Mouse (Mus musculus) embryo, embryonic 10 days (tissue): ENCODE data around the gene Usp18.

Experiments
- DNase-seq: peaks from one replicate; pipeline ENCODE4 v3.0.0-alpha.2; 2015; ENCODE audit warnings: low spot score

Usp18 gene

DNA sequence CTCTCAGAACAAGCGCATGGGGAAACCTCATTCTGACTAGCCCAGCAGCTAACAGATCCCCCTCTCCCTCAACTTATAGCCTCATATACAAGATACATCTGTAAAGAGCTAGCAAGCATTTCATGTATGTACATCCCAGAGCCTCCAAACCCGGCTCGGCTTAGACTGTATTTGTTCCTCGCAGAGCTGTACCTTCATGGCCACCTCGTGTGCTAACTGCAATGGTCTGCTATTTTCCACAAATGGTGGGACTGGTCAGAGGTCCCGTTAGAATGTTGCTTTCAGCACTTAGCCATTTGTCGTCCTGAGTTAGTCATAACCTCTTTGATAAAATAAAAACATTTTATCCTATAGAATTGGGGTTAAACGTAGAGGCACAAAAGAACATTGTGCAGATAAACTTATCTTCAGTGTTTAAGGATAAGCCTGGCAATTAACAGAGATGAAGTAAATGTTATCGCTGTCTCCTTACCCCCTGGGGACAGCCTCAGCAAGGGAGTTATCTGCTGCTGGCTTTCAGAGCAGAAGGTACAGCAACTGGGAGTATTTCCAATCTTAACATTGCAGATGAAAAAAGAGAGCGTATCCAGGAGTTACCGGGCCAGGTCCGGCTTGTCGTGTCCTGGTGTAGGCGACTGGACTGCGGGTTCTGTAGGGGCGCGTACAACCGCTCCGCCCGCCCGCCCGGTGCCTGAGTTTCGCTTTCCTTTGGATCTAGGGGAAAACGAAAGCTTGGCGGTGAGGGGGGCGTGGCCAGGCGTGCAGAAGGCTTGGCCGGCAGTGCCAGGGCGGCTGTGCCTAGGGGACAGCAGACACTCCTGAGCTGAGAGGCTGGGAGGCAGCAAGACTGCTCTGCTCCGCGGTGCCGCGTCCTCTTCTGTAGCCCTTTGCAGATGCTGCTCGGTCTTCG lies at the start of gene Usp18:
Usp18 (plus strand) TSS at position 780 of the 910 bp plus-strand sequence.
- peak; percentile 91 for DNase-seq

DNA sequence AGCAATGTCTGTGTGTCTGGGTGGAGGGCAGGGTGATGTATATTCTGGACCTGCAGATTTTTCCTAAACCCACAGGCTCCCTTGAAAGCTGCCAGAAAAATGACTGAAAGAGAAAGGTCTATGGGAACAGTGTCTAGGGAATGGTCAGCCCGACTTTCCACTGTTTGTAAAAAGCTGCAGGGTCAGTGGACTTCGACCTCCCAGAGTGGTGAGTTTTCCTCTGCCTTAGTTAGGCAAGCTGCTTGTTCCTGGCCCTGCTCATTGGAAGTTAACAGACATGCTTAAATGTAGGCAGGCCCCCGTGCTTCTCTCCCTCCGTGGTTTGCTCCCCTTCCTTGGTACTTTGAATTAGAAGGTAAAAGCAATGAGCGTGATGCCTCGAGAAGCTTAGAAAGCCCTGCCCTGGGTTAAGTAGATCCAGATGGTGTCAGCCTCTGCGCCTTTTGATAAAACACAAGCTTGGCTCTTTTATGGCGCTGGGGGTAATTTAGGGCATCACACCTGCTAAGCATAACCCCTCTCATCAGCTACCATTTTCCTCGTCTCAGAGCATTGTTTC lies 47.8 kb upstream of the Usp18 start:
- peak; percentile 63 for DNase-seq

DNA sequence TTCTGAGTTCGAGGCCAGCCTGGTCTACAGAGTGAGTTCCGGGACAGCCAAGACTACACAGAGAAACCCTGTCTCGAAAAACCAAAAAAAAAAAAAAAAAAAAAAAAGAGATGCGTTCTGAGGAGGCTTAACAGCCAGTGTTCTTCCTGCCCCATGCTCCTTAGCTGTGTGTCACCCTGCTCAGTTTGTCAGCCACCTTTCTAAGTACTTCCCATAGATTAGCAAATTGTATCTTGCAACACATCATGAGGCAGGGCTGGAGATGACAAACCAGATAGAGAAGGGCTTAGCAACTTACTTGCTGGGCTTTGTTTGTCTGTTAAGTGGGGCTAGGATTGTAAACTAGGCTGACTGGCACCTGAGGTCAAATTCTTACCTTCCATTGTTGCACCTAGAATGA lies 45.2 kb upstream of the Usp18 start:
- no peak for DNase-seq

DNA sequence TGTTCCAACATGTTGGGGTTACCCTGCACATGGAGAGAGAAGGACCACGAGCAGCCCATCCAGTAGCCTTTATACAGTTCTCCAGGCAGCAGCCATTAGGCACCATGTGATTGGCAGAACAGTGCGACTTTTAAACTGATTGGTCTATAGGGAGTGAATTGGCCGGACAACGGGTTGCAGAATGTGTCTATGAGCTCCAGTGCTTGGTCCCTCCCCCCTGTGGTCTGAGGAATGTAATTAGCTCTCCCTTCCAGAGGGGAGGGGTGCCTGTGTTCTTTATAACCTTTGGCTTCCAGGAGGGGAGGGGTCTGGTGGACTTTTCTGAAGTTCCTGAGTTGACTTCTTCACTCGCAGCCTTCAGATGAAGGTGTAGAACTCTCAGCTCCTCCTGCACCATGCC lies 43.7 kb upstream of the Usp18 start:
- DNase-seq: no peak

DNA sequence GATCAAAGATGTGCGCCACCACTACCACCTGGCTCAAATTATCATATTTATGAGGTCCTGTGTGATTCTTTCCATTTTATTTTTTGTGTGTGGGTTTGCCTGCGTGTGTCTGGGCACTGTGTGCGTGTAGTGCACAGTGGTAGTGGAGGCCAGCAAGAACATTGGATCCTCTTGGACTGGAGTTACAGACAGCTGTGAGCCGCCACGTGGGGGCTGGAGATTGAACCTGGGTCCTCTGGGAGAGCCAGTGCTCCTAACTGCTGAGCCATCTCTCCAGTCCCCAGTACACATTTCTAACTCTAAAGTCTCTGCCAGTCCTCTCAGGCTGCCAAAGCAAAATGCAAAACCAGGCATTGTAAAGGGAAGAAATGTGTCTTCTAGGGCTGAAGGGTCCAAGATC lies 39.2 kb upstream of the Usp18 start:
- DNase-seq: no peak

DNA sequence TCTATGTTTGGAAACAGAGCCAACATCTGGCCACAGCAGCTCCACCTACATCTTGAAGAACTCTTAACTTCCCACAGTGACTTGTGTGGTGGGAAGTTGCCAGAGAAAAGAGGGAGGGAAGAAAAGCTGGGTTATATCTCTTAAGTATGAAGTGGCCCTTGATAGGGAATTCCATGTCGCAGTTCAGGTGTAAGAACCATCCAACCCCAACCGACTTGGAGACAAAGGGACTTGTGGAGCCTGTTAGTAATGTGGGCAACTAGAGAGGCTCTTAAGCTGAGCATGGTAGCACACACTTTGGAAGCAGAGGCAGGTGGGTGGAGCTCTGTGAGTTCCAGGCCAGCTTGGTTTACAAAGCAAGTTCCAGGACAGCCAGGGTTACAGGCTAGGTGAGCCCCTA lies 36.1 kb upstream of the Usp18 start:
- no peak for DNase-seq

DNA sequence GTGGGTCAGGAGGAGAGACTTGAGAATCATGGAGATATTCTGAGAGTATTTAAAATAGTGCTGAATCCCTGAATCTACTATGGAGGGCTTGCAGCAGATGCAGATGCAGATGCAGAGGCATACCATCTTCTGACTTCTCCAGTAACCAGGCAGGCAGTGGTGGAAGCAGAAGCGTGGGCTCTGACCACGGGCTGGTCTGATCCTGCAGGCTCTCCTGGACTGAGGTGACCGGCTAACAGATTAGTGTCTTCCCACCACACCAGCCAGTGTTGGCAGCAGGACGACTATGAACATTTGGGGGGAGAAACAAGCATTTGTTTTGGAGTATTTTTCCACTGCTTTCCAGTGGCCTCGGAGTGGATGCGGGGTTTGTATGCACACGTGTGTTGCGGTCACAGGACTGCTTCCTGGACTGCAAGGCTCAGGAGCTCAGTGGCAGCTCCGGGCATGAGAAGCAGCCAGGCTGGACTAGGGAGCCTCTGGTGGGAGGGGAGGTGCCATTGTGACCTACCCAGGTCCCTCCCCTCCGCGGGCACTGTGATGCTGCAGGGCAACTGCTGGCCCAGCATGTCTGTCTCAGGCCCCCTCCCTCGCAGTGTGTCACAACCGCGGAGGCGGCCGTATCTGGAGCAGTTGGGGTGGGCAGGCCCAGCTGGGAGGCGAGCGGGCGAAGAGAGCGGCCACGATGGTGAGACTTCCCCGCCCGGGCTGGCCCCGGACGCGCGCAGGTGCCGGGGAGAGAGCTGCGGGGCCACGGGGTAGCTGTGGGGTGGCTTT lies 35.4 kb upstream of the Usp18 start, which contains the start of gene Tuba8:
Tuba8 (plus strand) TSS at position 548 of the 777 bp plus-strand sequence.
- peak; percentile 50 for DNase-seq

DNA sequence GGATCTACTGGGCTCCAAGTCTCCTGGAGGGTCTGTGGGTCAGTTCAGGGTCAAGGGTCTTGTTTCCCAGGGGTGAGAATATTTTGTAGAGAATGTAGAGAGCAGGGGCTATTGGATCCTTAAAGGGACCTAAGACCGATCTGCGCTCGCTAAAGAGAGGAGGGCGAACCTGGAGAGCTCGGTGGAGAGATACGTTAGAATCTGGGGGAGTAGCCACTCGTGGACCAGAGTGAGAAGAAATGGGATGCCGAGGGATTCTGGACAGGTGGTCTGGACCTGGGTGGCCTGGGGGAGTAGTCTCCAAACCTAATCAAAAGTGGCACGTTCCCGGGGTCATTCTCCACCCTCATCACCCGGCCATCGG lies 34.8 kb upstream of the Usp18 start:
- no peak for DNase-seq

DNA sequence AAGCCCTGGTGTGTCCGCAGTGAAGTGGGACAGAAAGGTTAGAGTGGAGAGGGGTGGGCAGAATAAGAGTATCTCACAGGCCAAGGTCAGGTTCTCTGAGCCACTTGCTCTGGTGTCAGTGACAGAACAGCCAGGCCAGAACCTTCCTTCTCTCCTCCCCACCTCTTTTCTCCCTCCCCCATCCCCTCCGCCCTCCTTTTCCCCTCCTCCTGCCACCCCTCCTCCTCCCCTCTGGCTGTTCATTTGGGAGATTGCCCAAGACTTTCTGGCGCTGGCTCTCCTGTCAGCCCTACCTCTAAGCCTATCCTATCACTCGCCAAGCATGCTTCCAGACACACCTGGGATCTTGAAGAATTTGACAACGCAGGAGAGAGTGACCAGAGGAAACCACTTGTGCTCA lies 34.0 kb upstream of the Usp18 start:
- DNase-seq: no peak

DNA sequence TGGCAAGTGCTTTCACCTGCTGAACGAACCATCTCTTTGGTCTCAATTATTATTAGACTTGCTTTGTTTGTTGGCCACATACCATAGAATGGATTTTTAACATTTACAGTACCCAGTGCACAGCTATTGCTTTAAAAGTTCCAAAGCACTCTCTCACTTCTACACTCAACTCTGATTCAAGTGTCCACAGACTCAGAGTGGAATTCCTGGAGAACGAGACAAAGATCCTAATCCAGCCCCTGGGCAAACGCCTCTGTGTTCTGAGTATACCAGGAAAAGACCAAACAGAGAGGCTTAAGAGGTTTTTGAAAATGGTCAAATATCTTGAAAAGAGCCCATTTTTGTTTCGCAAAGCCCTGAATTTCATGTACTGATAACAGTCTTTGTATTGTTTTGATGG lies 32.7 kb upstream of the Usp18 start:
- DNase-seq: no peak

DNA sequence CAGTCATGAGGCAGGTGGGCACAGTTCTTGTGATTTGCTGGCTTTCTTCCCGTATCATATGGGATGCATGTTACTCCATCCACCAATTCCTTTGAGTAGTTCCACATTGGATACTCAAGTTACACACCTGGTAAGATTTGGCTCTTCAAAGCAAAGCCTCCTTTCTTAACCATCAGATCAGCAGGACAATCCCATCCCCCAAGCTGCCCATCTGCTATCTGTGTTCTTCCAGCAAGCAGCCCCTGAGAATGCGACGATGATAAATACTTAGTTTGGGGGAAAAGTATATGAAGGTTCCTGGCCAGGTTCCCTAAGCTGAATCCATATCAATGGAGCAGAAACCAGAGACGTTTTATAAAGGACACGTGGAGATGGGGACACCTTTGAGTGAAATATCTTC lies 31.5 kb upstream of the Usp18 start:
- no peak for DNase-seq

DNA sequence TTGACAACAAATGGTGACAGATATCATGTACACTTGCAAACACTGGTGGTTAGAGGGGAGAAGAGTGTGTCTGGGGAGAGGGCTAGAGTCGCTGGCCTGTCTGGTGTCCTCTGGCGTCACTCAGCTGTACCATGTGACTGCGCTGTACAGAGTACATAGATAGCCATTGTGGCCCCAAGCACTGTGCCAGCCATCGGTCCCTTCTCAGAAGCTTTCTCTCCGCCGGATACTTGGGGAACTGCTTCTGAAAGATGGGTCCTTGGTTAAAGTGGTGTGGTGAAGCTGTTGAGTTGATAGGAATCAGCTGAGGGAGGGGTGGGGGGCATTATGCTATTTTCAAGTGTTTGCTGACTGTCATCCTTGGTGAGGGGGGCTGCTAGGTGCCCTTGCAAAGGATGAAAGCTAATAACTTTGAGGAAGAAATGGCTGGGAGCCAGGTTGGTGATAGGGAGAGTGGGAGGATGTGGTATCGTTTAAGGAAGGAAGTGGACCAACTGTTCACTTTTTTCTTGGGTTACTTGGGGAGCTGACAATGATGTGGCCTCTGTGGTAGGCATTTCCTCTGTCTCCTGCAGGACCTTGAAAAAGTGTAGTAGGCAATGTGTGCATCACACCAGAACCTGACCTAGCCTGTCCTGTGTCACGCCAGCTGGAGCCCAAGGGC lies 30.9 kb upstream of the Usp18 start:
- no peak for DNase-seq

DNA sequence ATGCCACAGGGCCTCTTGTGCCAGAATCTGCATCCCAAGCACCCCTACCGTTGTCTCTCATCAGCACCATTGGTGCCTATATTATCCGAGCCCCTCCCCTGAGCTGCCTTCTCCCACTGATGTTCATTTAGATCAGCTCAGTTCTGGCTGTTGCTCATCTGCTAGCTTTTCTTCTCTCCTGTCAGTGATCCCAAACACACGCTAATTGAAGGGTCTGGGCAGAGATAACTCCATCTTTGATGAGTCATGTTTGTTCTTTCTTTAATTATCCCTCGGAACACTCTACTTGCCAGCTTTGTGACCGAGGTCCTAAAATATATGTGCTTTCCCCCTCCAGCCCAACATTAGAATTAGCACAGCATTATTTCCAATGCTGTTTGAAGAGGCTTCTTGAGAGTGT lies 30.4 kb upstream of the Usp18 start:
- DNase-seq: no peak

DNA sequence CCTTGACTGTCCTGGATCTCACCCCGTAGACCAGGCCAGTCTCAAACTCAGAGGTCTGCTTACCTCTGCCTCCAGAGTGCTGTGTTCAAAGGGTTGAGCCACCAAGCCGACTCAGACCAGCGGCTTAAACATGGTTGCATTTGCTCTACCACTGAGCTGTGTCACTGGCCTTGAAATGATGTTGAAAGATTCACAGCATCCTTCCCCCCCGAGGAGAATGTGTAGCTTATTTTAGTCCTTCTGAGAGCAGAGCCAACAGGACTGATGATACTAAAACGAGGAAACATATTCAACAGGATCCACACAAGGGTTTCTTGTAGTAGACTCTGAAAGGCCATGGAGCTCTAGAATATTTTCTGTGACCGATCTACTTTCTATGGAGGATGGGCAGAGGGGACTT lies 29.8 kb upstream of the Usp18 start:
- no peak for DNase-seq

DNA sequence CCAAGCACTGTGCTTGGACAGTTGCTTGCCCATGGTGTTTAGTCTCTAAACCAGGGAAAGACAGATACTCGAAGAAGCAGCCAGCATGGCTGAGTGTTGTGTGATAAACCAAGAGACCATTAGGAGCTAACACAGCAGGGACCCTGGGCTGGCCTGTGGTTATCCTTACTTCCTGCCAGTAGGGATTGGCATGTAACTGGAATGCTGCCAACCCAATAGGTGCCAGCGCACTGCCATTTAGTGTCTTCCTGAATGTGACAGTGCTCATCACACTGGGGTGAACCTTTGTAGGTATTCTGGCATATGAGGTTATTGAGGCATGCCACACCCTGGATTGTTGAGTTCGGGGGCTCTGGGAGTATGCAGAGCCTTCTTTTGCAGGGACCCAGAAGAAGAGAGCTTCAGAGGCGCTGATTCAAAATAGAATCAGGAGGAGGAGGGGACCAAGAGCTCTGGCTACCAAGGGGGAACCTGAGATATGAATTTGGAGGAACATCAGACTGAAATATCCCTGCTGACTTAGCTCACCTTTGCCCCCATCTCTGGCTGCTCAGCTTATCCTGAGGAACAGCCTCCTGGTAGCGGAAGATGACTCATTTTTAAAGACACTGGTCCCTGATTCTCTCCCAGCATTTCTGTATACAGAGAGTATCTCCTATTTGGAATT lies 29.0 kb upstream of the Usp18 start:
- no peak for DNase-seq

DNA sequence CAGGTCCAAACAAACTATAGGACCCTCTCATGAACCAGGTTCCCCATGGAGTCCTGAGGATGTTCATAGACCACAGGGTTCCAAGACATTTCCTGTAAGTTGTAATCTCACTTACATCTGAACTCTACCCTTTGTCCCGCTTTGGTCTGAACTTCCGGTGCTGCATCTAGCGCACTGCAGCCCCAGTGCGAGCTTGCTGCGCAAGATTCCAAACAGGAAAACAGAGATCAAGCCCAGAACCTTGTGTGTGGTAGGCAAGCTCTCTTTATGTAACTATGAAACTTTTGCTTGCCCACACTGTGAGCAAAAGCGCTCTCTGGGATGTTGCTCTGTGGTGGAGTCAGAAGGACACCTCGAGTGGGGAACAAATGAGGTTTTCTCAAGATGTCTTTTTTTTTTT lies 27.7 kb upstream of the Usp18 start:
- DNase-seq: no peak

DNA sequence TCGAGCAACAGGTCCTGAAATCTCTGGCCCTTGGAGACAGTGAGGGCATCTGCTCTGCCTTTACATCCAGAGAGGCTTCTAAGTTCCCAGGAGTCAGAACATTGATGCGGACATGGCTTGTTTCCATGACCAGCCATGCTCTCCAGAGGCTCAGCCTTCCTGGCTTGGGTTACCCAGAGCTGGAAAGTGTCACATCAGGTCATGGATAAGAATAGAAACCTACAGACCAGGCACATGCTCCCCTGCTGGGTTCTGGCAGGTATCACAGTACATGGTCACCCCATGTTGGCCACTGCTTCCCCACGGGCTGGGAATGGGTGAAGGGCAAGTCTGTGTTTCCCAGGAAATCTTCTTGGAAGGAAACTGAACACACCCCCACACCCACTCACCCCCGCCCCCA lies 26.3 kb upstream of the Usp18 start:
- no peak for DNase-seq

DNA sequence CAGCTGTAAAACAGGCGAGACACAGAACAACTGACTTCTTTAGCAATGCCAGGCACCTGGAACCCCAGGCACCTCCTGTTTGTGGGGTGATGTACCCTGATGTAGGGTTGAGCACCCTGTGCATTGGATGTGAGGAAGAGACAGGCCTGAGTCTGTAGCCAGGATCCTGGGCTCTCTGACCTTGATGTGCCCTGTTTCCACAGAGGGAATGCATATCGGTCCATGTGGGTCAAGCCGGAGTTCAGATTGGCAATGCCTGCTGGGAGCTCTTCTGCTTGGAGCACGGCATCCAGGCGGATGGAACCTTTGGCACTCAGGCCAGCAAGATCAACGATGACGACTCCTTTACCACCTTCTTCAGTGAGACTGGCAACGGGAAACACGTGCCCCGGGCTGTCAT lies 25.5 kb upstream of the Usp18 start:
- DNase-seq: no peak

DNA sequence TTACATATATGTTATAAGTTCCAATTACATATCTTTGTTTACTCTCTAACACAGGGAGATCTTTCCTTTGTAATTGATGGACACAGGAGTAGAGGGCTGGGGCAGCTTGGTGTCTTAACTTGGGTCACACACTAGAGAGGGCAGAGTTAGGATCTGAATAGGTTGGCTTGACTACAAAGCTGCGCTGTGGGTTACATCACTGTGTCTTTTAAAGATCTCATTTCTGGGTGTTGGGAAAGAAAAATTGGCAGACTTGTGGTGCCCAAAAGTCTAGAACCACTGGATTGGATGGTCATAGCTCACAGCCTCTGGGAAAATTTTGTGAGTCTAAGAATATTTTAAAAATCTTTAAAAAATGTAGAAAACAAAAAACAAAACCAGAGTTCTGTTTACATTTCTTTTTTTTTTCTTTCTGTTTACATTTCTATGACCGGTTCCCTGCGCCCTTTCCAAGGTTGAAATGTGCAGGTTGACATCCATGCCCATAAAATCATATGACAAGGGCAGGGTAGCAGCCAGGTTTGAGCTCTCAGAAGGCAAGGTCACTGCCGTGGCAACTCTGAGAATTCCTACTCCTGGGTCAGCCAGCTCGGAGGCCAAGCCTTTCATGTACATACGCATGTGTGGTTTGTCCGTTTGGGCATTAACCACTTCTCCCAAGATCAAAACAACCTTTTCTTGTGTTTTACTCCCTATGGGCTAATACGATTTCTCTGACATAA lies 23.7 kb upstream of the Usp18 start:
- no peak for DNase-seq

DNA sequence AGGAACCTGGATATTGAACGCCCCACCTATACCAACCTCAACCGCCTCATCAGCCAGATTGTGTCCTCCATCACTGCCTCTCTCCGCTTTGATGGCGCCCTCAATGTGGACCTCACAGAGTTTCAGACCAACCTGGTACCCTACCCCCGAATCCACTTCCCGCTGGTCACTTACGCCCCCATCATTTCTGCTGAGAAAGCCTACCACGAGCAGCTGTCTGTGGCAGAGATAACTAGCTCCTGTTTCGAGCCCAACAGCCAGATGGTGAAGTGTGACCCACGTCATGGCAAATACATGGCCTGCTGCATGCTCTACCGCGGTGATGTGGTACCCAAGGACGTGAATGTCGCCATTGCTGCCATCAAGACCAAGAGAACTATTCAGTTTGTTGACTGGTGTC lies 22.7 kb upstream of the Usp18 start:
- DNase-seq: no peak

DNA sequence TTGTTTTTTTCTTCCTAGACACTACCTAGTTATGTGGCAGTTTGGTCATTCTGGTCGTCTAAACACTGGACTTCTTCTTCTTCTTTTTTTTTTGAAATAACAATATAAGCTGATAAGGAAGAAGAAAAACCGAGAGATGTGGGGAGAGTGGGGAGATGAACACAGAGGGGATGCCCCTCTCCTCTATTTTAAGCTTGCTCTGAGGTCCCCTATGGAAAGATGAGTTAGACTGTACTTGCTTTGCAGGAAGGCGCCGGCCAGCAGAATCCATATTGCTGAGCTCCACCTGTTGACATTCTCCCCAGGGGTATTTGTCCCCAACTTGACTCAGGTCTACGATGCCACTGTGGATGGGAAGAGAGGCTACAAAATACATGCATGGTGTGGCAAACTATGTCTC lies 21.6 kb upstream of the Usp18 start:
- no peak for DNase-seq
